Mouse (Mus musculus): ENCODE data around the gene H2-DMb2. TPM values are rescaled to one million over a fixed set of nuclear protein-coding genes. Genes with fewer than 3 reads are reported as not detected.
"Not testable (repeated sequence)": the region's sequence is repeated elsewhere in the genome, so short reads cannot be mapped to it uniquely, and the experiment has no call there.

H2-DMb2 gene
- total RNA-seq, 2 experiments from 2014 or later = 2.0 to 7.5 TPM

- peak; percentile 99 for DNase-seq
Observed at GRCm38 (mm10) chr17:34135297-34136224, 7.5 kb upstream of the H2-DMb2 start.

DNA sequence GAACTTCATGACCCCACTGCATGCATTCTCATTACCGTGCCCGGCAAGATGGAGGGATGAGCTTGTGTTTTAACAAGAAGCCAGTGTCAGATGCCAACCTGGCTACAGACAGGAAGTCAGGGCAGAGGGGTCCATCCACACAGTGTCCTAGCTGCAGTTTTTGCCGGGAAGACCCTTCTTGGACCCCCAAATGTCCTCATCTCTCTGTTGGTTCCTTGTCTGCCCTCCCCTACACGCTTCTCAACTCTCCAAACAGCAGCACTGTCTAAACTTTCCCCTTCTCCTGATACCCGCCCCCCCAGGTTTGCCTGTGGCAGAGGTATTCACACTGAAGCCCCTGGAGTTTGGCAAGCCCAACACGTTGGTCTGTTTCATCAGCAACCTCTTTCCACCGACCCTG, 5.5 kb upstream of the H2-DMb2 start:
- no peak for DNase-seq

DNA sequence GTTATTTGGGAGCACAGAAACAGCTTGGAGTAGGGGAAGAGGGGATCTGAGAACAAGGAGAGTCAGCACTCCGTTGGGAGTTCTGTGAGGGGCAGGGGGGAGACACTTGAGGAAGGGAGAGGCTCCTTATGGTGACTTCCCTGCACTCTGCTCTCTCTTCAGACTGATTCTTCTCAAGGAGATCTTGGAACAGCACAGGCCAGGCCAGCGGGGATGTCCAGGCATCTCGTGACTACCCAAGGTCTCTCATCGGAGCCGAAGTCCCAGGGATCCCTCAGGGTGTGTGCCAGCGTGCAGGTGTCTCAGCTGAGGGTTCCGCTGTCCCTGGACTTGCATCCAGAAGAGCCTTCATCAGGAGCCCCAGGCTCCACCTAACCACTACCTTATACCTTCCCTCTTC, 4.5 kb upstream of the H2-DMb2 start:
- no peak for DNase-seq

- peak in 1 of 2 experiments; percentile 46 for DNase-seq
Observed at GRCm38 (mm10) chr17:34139416-34139815, 3.7 kb upstream of the H2-DMb2 start.

DNA sequence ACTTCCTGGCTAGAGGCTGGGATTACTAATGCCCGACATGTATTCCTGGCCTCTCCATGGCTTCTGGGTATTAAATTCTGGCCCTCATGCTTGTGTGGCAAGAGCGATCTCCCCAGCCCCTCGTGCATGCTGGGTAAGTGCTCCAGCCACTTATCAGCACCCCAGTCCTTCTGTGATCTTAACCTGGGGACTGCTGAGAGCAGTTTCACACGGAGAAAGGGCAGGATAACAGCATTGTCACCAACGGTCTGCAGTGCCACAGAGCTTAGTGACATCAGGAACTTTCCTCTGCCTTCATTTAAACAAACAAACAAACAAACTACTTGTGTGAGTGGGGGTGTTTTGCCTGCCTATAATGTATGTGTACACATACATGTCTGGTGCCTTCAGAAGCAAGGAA, 2.9 kb upstream of the H2-DMb2 start:
- no peak for DNase-seq

GRCm38 (mm10) chr17:34141448-34141847, 1.7 kb upstream of the H2-DMb2 start:
- DNase-seq = no peak

GRCm38 (mm10) chr17:34142456-34143010, 574 bp upstream of the H2-DMb2 start:
- DNase-seq = no peak

DNA sequence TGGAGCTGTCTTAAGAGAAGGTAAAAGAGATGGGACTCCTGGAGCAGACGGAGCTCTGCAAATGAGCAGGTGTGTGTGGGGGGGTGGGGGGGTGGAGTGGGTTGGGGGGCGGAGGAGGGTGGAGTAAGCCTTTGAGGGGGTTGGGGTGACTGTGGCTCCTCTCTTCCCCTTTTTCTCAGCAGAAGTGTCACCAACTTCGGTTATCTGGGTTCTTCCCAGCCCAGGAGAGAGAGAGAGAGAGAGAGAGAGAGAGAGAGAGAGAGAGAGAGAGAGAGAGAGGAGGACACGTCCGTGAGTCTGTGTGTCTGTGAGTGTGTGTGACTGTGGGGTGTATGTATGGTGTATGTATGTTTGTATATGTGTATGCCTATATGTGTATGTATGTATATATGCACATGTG, 354 bp downstream of the H2-DMb2 start:
- DNase-seq = no peak

GRCm38 (mm10) chr17:34144221-34144620, 1.1 kb downstream of the H2-DMb2 start:
- DNase-seq = not testable (repeated sequence)

- no peak for DNase-seq
Observed at GRCm38 (mm10) chr17:34144960-34145371, 1.9 kb downstream of the H2-DMb2 start.

DNA sequence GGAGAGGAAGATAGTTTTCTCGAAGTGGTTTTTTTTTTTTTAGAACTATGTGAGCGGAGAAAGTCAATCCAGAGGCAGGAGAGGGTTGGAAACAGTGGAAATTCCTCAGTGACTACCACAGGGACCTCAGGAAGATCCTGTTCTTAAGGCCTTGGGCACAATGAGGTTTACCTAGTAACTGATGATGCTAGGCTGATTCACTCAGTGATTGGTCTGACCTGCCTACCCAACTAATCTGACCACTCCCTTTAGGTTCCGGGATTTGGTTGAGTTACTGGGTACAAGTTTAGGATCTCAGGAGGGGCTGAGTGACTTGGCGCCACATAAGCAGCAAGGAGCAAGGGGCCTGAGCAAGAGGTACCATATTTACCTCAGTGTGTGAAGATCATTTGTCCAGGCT, 9.8 kb downstream of the H2-DMb2 start, which contains the start of gene H2-DMb1:
Gene H2-DMb1, plus strand, starts transcription at position 150 of the 400 bp plus-strand sequence.
- peak; percentile 65 to 78 for DNase-seq

DNA sequence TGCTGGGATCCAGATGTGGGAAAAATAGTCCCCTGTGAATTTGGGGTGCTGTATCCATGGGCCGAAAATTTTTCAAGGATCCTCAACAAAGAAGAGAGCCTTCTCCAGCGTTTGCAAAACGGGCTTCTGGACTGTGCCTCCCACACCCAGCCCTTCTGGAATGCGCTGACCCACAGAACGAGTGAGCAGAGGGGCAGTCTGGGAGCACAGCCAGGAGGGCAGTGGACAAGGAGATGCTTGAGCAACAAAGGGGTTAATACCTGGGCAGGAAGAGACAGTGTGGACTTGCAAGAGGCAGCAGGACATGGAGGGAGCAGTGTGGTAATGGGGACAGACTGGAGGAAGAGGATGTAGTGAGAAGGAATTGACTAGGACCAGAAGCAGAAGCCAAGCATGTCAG, 12.4 kb downstream of the H2-DMb2 start:
- no peak for DNase-seq

GRCm38 (mm10) chr17:34164202-34164895, 21.2 kb downstream of the H2-DMb2 start:
- no peak for DNase-seq

DNA sequence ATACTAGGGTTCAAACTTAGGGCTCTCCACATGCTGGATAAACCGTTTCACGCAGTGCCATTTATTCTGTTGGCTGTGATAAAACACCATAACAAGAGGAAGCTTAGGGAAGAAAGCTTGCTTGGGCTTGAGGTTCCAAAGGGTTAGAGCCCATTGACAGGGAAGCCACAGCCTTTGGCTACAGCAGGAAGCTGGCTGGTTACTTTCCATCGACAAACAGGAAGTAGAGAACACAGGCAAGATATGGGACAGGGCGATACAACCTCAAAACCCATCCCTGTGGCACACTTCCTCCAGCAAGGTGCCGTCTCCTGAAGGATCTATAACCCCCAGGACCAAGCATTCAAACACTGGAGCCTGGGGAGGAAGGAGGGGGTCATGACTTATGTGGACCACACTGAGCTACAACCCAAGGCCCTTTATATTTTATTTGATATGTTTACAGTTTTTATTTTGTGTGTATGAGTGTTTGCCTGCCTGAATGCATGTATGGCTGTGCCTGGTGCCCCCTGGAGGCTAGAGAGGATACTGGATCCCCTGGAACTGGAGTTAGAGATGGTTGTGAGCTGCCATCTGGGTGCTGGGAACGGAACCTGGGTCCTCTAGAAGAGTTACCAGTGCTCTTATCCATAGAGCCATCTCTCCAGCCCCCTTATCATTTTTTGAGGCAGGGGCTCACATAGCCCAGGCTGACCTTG, 22.1 kb downstream of the H2-DMb2 start:
- DNase-seq = no peak

DNA sequence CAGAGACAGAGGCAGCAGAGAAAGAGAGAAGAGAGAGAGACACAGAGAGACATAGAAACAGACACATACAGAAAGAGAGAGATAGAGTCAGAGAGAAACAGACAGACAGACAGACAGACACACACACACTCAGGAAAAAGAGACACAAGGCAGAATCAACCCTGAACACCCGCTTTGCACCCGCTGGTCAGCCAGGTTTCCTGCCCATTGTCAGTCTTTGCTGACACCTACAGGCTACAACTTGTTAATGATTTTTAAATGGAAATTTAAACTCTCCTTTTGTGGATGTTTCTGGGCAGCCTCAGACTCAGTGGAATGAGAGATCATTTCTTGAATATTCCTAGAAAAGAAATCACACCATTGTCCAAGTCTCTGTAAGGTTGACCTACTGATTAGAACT, 26.2 kb downstream of the H2-DMb2 start:
- peak; percentile 47 to 57 for DNase-seq

DNA sequence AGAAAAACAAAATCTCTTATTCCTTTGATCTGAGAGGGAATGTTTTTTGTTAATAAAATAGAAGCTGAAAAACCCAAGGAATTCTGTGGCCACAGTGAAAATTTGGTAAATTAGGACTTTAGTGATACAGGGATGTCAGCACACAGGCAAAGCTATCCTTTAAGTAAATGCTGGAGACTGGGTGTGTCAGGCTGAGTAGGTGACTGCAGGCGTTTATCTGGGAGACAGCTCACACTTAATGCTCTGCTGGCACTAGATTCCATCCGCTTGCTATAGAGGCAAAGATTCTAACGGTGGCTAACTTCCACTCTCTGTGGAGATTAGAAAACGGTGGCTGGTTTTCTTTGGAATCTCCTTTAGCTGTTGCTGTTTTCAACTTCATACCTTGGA, 27.4 kb downstream of the H2-DMb2 start:
- no peak for DNase-seq

DNA sequence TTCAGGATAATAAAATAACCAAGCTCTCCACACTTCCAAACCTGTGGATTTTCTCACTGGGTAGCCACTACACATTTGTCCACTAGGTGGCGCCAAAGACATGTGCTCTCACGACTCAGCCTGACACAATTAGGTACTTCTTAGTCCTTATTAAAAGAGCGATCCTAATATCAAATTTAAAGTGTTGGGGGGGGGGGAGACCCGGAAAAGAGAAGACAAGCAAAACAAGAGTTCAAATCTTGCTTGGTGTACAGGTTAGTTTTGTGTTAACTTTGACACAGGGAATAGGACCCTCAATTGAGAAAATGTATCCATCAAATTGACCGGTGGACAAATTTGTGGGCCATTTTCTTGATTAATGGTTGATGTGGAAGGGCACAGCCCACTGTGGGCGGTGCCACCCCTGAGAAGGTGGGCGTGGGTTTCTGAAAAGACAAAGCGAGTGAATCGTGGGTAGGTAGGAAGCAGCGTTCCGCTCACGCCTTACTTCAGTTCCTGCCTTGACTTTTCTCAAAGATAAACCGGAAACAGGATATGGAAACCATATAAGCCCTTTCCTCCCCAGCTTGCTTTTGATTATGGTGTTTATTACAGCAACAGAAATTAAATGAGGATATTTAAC, 27.9 kb downstream of the H2-DMb2 start:
- DNase-seq = peak; percentile 76 to 94

- DNase-seq = no peak
Observed at GRCm38 (mm10) chr17:34172528-34172927, 29.4 kb downstream of the H2-DMb2 start.

DNA sequence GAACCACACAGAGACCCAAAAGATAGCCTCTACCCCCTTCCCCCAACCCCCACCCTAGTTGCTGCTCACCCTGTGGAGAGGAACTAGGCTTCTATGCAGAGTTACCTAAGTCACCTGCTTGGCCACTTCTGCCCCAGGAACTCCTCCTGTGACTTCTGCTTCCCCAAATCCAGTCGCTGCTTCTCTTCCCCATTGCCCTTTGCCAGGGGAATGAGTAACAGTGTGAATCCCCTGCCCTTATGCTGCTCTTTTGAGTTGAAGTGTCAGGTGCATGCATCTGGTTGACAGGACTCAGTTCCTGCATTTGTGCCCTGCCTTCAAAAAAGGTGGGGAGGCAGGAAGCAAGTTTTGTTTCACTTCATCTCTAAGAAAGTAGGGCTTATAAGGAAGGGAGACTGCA, 31.0 kb downstream of the H2-DMb2 start:
- DNase-seq = no peak

DNA sequence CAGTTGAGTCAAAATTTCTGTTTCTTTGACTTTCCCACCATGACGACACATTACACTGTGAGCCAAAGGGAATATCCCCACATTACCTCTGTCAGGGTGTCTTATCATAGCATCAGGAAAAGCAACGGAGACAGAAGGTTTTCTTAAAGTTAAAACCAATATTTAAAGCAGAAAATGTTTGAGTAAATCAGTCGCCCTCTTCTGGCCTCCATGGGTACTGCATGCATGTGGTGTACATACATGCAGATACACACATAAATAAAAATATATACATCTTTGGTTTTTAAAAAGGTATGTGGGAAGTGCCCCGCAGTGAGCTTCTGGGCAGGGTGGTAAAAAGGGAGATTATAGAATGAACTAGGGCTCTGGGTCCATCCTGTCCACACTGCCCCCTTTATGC, 34.1 kb downstream of the H2-DMb2 start:
- DNase-seq = no peak

- no peak for DNase-seq
Observed at GRCm38 (mm10) chr17:34179019-34179418, 35.9 kb downstream of the H2-DMb2 start.
